Mouse (Mus musculus): ENCODE results near the gene Tnp2. TPM values are rescaled to one million over a fixed set of nuclear protein-coding genes. Genes with fewer than 3 reads are reported as not detected.

The Tnp2 gene
- polyA plus RNA-seq, 1 experiment from 2014 or later: not detected

GRCm38 (mm10) chr16:10783451-10783850 lies 5.0 kb downstream of the Tnp2 start:
- no peak for DNase-seq
- H3K36me3 ChIP-seq (replicated peaks; ENCODE audit: insufficient read depth, low read length): no peaks in the 10 kb centered on the region; the same call in 1 of the 2 replicates
- WGBS (ENCODE audit: insufficient replicate concordance): 64% methylated on average over 8 of the region's 8 CpGs

GRCm38 (mm10) chr16:10783152-10783434 lies 5.4 kb downstream of the Tnp2 start:
- peaks cover 8% of the 10 kb centered on the region; the same call in 1 of the 2 replicates for H3K27me3 ChIP-seq (ENCODE audit: insufficient read depth, low read length)
- WGBS (ENCODE audit: insufficient replicate concordance): 13% methylated on average over 1 of the region's 1 CpGs
- no peak overlapping the region for H3K9ac ChIP-seq (replicated peaks)
- no peaks in the 10 kb centered on the region; the same call in 1 of the 2 replicates for H3K36me3 ChIP-seq (replicated peaks; ENCODE audit: insufficient read depth, low read length)
- ATAC-seq: no peak
- H3K4me2 ChIP-seq (ENCODE audit: low read depth, low read length): peak overlapping the region; percentile 84
- DNase-seq: no peak
- no peak for TF ChIP-seq CTCF (IDR thresholded peaks at IDR 0.05; ENCODE audit: low read depth)
- no peak for TF ChIP-seq EP300 (IDR thresholded peaks at IDR 0.05; ENCODE audit: low read depth)
- 0 out of 2 replicates have a peak overlapping the region, but pooled peaks have one; percentile 96 for H3K4me3 ChIP-seq (ENCODE audit: low read depth, low read length)
- H3K9me3 ChIP-seq (ENCODE audit: low read length): no peaks in the 10 kb centered on the region
- H3K4me1 ChIP-seq (ENCODE audit: insufficient read depth): peaks cover 30% of the 10 kb centered on the region
- H3K27ac ChIP-seq (ENCODE audit: low read depth): no peak overlapping the region

More at GRCm38 (mm10) chr16:10783451-10783850, 5.0 kb downstream of the Tnp2 start:
- H3K4me3 ChIP-seq (ENCODE audit: low read depth, low read length): peak overlapping the region; percentile 96; the same call in 1 of the 2 replicates
- peaks cover 28% of the 10 kb centered on the region for H3K4me1 ChIP-seq (ENCODE audit: insufficient read depth)
- H3K4me2 ChIP-seq (ENCODE audit: low read depth, low read length): peak overlapping the region; percentile 84
- H3K27me3 ChIP-seq (ENCODE audit: insufficient read depth, low read length): peaks cover 8% of the 10 kb centered on the region; the same call in 1 of the 2 replicates
- H3K9ac ChIP-seq (replicated peaks): no peak overlapping the region
- TF ChIP-seq CTCF (IDR thresholded peaks at IDR 0.05; ENCODE audit: low read depth): no peak
- TF ChIP-seq EP300 (IDR thresholded peaks at IDR 0.05; ENCODE audit: low read depth): no peak
- H3K27ac ChIP-seq (ENCODE audit: low read depth): no peak overlapping the region
- H3K9me3 ChIP-seq (ENCODE audit: low read length): no peaks in the 10 kb centered on the region
- no peak for ATAC-seq

DNA sequence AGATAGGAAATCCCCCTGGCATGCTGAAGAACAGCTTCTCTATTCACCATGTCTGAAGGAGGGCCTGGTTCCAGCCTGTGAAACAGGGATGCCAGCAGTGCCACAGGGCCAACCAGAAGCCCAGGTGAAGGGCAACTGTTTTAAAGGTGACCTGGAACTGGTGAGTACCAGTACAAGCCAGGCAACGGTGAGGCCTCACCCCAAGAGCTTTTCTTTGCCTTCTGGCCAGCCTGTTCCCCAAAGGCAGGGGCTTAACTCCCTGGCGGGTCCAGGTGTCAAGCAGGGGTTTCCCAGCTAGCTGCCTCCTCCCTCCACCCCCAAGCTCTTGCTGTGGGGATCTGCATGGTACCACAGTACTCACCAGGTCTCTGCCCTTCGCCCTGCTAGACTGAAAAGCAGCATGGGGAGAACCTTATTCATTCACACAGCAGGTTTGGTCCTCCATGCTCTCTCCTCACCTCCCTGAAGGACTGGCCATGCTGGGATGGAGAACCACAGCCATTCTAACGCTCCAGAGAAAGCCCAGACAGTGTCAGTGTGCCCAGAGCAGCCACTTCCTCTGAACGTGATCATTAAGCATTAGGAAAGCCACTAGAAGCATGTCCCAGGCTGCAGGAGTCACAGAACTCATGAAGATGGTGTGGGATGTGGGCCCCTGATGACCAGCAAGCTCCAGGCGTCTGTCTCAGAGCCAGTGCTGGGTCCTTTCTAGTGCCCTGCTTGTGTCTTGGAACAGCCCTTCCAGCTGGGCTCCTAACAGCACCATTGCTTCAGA lies 5.9 kb downstream of the Tnp2 start:
- ATAC-seq (no peak), DNase-seq (no peak)
- Histone ChIP-seq H3K27ac (ENCODE audit: low read depth) (no peak overlapping the region), H3K4me3 (ENCODE audit: low read depth, low read length) (0 out of 2 replicates have a peak overlapping the region, but pooled peaks have one; percentile 96), H3K4me2 (ENCODE audit: low read depth, low read length) (peak overlapping the region; percentile 84), H3K9me3 (ENCODE audit: low read length) (no peaks in the 10 kb centered on the region), H3K36me3 (replicated peaks; ENCODE audit: insufficient read depth, low read length) (no peaks in the 10 kb centered on the region; the same call in 1 of the 2 replicates), H3K27me3 (ENCODE audit: insufficient read depth, low read length) (peaks cover 8% of the 10 kb centered on the region; the same call in 1 of the 2 replicates), H3K9ac (replicated peaks) (no peak overlapping the region), H3K4me1 (ENCODE audit: insufficient read depth) (peaks cover 34% of the 10 kb centered on the region)
- 57% methylated on average over 6 of the region's 6 CpGs for WGBS (ENCODE audit: insufficient replicate concordance)
- TF ChIP-seq CTCF (IDR thresholded peaks at IDR 0.05; ENCODE audit: low read depth) (no peak), EP300 (IDR thresholded peaks at IDR 0.05; ENCODE audit: low read depth) (no peak)

GRCm38 (mm10) chr16:10781862-10782371 lies 6.5 kb downstream of the Tnp2 start:
- no peak overlapping the region for H3K9ac ChIP-seq (replicated peaks)
- no peaks in the 10 kb centered on the region; the same call in 1 of the 2 replicates for H3K36me3 ChIP-seq (replicated peaks; ENCODE audit: insufficient read depth, low read length)
- TF ChIP-seq EP300 (IDR thresholded peaks at IDR 0.05; ENCODE audit: low read depth): no peak
- TF ChIP-seq CTCF (IDR thresholded peaks at IDR 0.05; ENCODE audit: low read depth): no peak
- peaks cover 30% of the 10 kb centered on the region for H3K4me1 ChIP-seq (ENCODE audit: insufficient read depth)
- H3K4me3 ChIP-seq (ENCODE audit: low read depth, low read length): no peak overlapping the region
- no peak for ATAC-seq
- H3K4me2 ChIP-seq (ENCODE audit: low read depth, low read length): no peak overlapping the region
- H3K27ac ChIP-seq (ENCODE audit: low read depth): no peak overlapping the region
- WGBS (ENCODE audit: insufficient replicate concordance): 71% methylated on average over 9 of the region's 9 CpGs
- peaks cover 8% of the 10 kb centered on the region; the same call in 1 of the 2 replicates for H3K27me3 ChIP-seq (ENCODE audit: insufficient read depth, low read length)
- no peaks in the 10 kb centered on the region for H3K9me3 ChIP-seq (ENCODE audit: low read length)
- no peak for DNase-seq

DNA sequence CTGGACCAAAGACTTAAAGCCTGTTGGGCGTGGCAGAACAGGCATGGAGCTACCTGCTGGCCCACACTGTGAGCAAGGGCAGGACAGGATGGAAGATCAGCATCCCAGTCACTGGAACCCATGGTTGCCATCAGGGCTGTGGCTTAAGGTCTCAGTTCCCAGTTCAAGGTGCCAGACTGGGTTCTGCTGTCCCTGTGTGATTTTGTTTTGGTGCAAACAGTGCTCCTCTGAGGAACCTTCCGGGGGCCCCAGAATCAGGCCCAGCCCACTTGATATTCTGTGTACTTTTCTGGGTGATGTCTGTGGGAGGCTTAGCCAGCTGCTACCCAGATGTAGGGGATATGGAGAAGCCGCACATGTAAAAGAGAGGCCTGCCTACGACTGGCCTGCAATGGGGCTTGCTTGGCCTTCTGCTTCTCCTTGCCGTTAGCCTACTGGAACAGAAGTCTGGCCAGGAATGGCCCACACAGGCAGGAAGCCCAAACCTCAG lies 7.8 kb downstream of the Tnp2 start:
- ATAC-seq: no peak
- H3K4me3 ChIP-seq (ENCODE audit: low read depth, low read length): no peak overlapping the region
- H3K9me3 ChIP-seq (ENCODE audit: low read length): no peaks in the 10 kb centered on the region
- no peak for DNase-seq
- TF ChIP-seq CTCF (IDR thresholded peaks at IDR 0.05; ENCODE audit: low read depth): no peak
- no peak for TF ChIP-seq EP300 (IDR thresholded peaks at IDR 0.05; ENCODE audit: low read depth)
- no peak overlapping the region for H3K27ac ChIP-seq (ENCODE audit: low read depth)
- WGBS (ENCODE audit: insufficient replicate concordance): 76% methylated on average over 5 of the region's 5 CpGs
- peaks cover 8% of the 10 kb centered on the region; the same call in 1 of the 2 replicates for H3K27me3 ChIP-seq (ENCODE audit: insufficient read depth, low read length)
- H3K4me1 ChIP-seq (ENCODE audit: insufficient read depth): peaks cover 30% of the 10 kb centered on the region
- H3K9ac ChIP-seq (replicated peaks): no peak overlapping the region
- H3K4me2 ChIP-seq (ENCODE audit: low read depth, low read length): no peak overlapping the region
- H3K36me3 ChIP-seq (replicated peaks; ENCODE audit: insufficient read depth, low read length): no peaks in the 10 kb centered on the region; the same call in 1 of the 2 replicates

DNA sequence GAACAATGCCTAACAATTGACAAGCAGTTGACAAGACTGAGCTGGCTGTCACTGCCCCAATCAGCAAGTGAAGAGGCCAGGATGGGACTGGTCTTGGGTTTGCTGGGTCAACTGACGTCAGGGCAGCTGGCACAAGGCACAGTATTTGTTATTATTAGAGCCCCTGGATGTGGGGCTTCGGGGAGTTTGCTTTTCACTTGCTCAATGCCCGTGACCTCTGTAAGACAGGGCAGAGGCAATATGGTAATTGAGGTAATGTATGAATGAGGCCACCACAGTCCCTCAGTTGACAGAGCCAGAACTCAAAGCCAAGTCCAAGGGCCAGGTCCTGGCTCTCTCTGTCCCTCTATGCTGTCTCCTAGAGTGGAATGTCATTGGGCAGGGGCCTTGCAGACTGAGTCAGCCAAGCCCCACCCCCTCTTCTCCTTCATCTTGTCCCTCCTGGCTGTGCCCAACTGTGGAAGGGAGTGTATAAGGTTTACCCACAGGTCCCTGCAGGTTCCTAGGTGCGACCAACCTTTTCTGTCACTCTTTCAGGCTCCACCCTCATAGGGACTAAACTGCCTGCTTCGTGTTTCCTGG lies 10.8 kb downstream of the Tnp2 start:
- ATAC-seq (peak; percentile 91), DNase-seq (peak; percentile 52)
- H3K4me1 ChIP-seq (ENCODE audit: insufficient read depth): peaks cover 16% of the 10 kb centered on the region
- H3K4me3 ChIP-seq (ENCODE audit: low read depth, low read length): no peak overlapping the region
- no peaks in the 10 kb centered on the region for H3K27me3 ChIP-seq (ENCODE audit: insufficient read depth, low read length)
- no peak overlapping the region for H3K4me2 ChIP-seq (ENCODE audit: low read depth, low read length)
- H3K36me3 ChIP-seq (replicated peaks; ENCODE audit: insufficient read depth, low read length): no peaks in the 10 kb centered on the region; the same call in 1 of the 2 replicates
- 62% methylated on average over 5 of the region's 5 CpGs for WGBS (ENCODE audit: insufficient replicate concordance)
- H3K27ac ChIP-seq (ENCODE audit: low read depth): peak overlapping the region; percentile 44; the same call in 1 of the 2 replicates
- TF ChIP-seq CTCF (IDR thresholded peaks at IDR 0.05; ENCODE audit: low read depth) (no peak), EP300 (IDR thresholded peaks at IDR 0.05; ENCODE audit: low read depth) (no peak)
- no peaks in the 10 kb centered on the region for H3K9me3 ChIP-seq (ENCODE audit: low read length)
- H3K9ac ChIP-seq (replicated peaks): no peak overlapping the region
